Mouse (Mus musculus) splenic B cell, adult 2 months (primary cell): ENCODE data around the gene Tfip11.

Experiments
- DNase-seq: peaks from one replicate; pipeline ENCODE4 v3.0.0-alpha.2; 2011; ENCODE audit warnings: low read depth, low spot score
- H3K27me3 ChIP-seq: 2 replicates; pipeline ENCODE4 v1.6.1; 2012; ENCODE audit warnings: mild to moderate bottlenecking, low read length, moderate library complexity, mixed read lengths; ENCODE audit not compliant: control insufficient read depth, poor library complexity, insufficient read depth, severe bottlenecking
- H3K36me3 ChIP-seq: 2 replicates; pipeline ENCODE4 v1.6.1; 2012; ENCODE audit warnings: mild to moderate bottlenecking, low read length, moderate library complexity, mixed read lengths; ENCODE audit not compliant: control insufficient read depth, poor library complexity, insufficient read depth, severe bottlenecking

Gene Tfip11

GRCm38 (mm10) chr5:112325546-112326445 is at the start of gene Tfip11:
Gene Tfip11 (plus strand): TSS chr5:112326358.
- H3K36me3 ChIP-seq = peaks cover 4% of the 10 kb centered on the region
- no peaks in the 10 kb centered on the region for H3K27me3 ChIP-seq
- DNase-seq = peak; percentile 96

- no peak for DNase-seq
- Histone ChIP-seq H3K36me3 (0 out of 2 replicates have a peak, but pooled peaks cover 1% of the 10 kb centered on the region), H3K27me3 (no peaks in the 10 kb centered on the region)
These were observed 49.2 kb upstream of the Tfip11 start for GRCm38 (mm10) chr5:112276907-112277348.

- no peak for DNase-seq
- H3K27me3 ChIP-seq = no peaks in the 10 kb centered on the region
- 0 out of 2 replicates have a peak, but pooled peaks cover 1% of the 10 kb centered on the region for H3K36me3 ChIP-seq
These were observed 48.2 kb upstream of the Tfip11 start for GRCm38 (mm10) chr5:112277906-112278470.

DNA sequence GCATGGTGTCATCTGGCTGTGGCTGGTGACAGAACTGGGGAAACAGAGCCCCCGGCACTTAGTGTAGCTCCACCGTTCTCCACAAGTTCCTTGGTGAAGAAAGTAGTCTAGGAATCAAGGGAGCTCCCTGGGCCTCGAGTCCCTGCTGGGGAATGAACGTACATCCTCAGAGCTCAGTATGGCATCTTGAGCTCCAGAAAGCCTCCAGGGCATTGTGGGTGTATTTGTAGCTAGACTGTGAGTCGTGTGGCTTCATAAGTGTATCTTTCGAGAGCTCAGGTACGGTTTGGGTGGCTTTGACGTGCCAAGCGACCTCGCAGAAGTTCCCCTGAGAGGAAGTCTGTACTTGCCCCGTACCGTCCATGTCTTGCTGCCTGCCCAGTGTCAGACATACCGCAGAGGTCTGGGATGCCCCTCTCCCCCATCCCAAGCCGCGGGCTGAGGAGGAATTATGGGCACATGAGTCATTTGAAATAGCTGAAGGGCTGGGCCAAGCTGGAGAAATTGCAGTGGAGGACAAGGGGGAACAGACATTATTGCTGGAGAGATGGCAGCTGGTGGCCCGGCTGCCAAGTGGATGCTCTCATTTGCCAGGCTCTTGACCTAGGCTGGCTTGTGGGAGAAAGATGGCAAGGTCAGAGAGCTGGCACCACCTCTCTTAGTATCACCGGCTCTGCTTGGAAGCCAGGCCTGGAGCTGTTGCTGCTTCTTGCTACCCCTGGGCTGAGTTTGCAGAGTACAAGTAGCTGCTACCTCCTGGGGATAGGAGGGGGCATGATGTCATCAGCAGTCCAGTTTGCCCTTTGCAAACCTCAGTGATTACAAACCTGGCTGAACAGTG is 46.8 kb upstream of the Tfip11 start:
- DNase-seq = peak; percentile 49

DNA sequence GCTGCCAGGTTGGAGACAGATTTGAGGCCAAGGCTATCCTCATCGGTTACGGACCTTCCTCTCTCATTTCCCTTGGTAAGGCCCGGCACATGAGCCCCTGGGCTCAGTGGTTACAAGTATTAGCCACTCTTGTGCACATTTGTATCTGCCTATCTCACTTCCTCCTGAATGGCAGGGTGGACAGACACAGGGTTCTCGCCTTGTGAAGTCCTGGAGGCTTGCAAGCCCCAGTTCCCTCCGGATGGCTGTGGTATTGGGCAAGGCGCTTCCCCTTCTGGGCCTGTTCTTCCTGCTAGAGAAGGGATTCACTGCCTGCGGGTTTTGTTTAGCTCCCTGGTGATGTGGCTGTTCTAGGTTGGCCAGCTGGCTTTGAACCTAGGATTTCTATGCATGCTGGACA is 46.0 kb upstream of the Tfip11 start:
- H3K36me3 ChIP-seq = 0 out of 2 replicates have a peak, but pooled peaks cover 1% of the 10 kb centered on the region
- peak; percentile 38 for DNase-seq
- H3K27me3 ChIP-seq = no peaks in the 10 kb centered on the region

More for the DNA sequence above, 46.8 kb upstream of the Tfip11 start:
- Histone ChIP-seq H3K27me3 (no peaks in the 10 kb centered on the region), H3K36me3 (0 out of 2 replicates have a peak, but pooled peaks cover 1% of the 10 kb centered on the region)

GRCm38 (mm10) chr5:112280863-112281660 is 45.1 kb upstream of the Tfip11 start:
- DNase-seq = no peak
- no peaks in the 10 kb centered on the region for H3K27me3 ChIP-seq

DNA sequence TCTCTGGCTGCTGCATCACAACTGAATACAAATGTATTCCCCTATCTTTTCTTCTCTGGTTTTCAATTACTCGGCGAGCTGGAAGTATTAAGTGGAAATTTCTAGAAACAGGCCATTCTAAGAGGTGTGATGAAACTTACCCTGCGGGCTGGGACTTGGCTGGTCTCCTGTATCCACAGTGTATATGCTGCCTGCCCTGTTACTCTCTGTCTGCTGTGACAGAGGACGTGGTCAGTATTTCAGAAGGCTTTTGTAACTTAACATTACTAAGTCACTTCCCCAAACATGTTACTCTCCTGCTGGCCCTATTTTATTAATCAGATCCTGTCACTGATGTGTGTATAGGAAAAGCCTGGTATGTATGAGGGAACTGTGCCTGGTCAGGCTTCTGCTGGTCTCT is 44.5 kb upstream of the Tfip11 start:
- DNase-seq = no peak
- H3K36me3 ChIP-seq = 0 out of 2 replicates have a peak, but pooled peaks cover 1% of the 10 kb centered on the region
- no peaks in the 10 kb centered on the region for H3K27me3 ChIP-seq

More at GRCm38 (mm10) chr5:112280863-112281660, 45.1 kb upstream of the Tfip11 start:
- 0 out of 2 replicates have a peak, but pooled peaks cover 1% of the 10 kb centered on the region for H3K36me3 ChIP-seq

GRCm38 (mm10) chr5:112282123-112282779 is 43.9 kb upstream of the Tfip11 start:
- no peak for DNase-seq
- Histone ChIP-seq H3K36me3 (0 out of 2 replicates have a peak, but pooled peaks cover 1% of the 10 kb centered on the region), H3K27me3 (no peaks in the 10 kb centered on the region)

GRCm38 (mm10) chr5:112282780-112283482 is 43.2 kb upstream of the Tfip11 start:
- H3K27me3 ChIP-seq = no peaks in the 10 kb centered on the region
- H3K36me3 ChIP-seq = 0 out of 2 replicates have a peak, but pooled peaks cover 1% of the 10 kb centered on the region
- peak; percentile 65 for DNase-seq

DNA sequence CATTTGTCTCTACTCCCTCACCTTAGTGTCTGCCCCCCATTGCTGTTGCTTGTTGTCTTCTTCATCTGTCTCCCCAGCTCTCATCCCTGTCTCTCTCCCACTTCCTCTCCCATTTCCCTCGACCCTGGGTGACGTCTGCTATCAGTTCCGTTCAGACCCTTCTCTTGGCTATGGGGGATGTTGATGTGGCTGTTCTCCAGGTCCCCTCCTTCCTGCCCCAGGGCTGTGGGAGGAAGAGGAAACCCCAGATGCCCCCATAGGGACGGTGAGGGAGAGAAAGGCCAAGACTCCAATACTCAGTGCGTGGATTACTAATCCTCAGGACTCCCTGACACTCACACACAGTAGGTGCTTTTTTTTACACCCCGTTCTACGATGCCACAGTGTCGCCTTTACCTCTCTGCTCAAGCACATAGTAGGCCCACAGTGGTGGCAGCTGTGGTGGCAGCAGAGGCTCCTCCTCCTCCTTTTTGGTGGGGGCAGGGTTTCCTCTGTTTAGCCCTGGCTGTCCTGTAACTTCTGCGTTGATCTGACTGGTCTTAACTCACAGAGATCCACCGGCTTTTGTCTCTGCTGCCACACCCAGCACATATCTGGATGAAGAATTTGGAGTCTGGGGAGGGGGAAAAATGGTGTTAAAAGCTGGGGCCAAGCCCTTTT is 42.5 kb upstream of the Tfip11 start:
- Histone ChIP-seq H3K27me3 (no peaks in the 10 kb centered on the region), H3K36me3 (no peaks in the 10 kb centered on the region)
- DNase-seq = peak; percentile 47

DNA sequence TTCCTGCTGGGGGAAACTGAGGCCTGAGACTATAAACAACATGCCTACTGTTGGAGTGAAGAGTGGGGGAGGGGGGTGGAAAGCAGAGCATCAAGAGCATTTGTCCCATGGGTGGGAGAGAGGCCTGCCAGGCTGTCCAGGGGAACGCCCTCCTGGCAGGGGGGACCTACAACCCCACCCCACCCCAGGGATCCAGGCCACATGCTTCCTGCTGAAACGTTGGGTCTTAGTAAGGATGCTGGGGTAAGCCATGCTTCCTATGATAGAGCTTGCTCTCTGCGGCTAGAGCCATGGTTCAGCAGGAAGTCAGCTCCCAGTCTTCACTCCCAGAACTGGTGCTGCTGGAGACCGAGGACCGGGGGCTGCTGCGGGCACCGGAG is 42.0 kb upstream of the Tfip11 start:
- Histone ChIP-seq H3K27me3 (no peaks in the 10 kb centered on the region), H3K36me3 (no peaks in the 10 kb centered on the region)
- DNase-seq = no peak

DNA sequence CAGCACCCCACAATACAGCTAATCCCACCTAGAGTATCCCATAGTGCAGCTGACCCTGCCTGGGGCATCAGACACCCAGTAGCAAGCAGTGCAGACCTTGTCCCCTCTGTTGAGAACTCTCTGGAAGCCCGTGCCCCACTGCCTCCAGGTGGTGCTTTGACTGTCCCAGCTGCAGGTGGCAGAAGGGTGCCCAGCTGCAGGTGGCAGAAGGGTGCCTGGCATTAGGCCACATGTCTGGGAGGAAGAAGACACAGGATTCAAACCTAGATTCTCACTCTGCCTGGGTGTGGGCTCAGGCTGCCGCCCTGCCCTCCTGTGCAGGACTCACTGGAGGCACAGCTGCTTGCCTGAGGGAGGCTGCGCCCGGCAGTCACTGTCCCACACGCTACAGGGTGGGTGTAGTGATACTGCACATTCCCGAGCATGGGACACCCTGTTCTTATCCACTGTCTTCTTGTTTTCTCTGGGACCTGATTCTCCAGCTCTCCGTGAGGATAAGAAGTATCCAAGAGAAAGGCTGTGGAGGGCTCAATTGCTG is 40.5 kb upstream of the Tfip11 start:
- Histone ChIP-seq H3K36me3 (no peaks in the 10 kb centered on the region), H3K27me3 (no peaks in the 10 kb centered on the region)
- DNase-seq = peak; percentile 51
